Mouse (Mus musculus): ENCODE results near the gene Cd160.

Gene Cd160

GRCm38 (mm10) chr3:96828984-96829383, at the start of gene Cd160, which contains the start of gene Pdzk1:
TSS of gene Cd160 (minus strand) at chr3:96829351.
TSS of gene Pdzk1 (plus strand) at chr3:96829284.
- no peak for DNase-seq

- no peak for DNase-seq
Measured at GRCm38 (mm10) chr3:96874808-96875571, 45.8 kb upstream of the Cd160 start.

- DNase-seq, result no peak
Measured at GRCm38 (mm10) chr3:96872501-96872900, 43.4 kb upstream of the Cd160 start.

GRCm38 (mm10) chr3:96871070-96871469, 41.9 kb upstream of the Cd160 start:
- DNase-seq, result no peak

- DNase-seq, result no peak
Measured at GRCm38 (mm10) chr3:96870270-96870669, 41.1 kb upstream of the Cd160 start.

GRCm38 (mm10) chr3:96869091-96869490, 39.9 kb upstream of the Cd160 start:
- DNase-seq, result no peak

GRCm38 (mm10) chr3:96868566-96868965, 39.4 kb upstream of the Cd160 start:
- no peak for DNase-seq

GRCm38 (mm10) chr3:96867863-96868262, 38.7 kb upstream of the Cd160 start:
- DNase-seq, result no peak

GRCm38 (mm10) chr3:96860498-96860897, 31.3 kb upstream of the Cd160 start:
- no peak for DNase-seq

- DNase-seq, result no peak
Measured at GRCm38 (mm10) chr3:96855833-96856232, 26.7 kb upstream of the Cd160 start.

- DNase-seq, result no peak
Measured at GRCm38 (mm10) chr3:96854376-96854775, 25.2 kb upstream of the Cd160 start.

- DNase-seq, result no peak
Measured at GRCm38 (mm10) chr3:96852561-96852960, 23.4 kb upstream of the Cd160 start.

- no peak for DNase-seq
Measured at GRCm38 (mm10) chr3:96849168-96849727, 20.1 kb upstream of the Cd160 start.

GRCm38 (mm10) chr3:96848470-96848869, 19.3 kb upstream of the Cd160 start:
- DNase-seq, result no peak

GRCm38 (mm10) chr3:96847661-96848060, 18.5 kb upstream of the Cd160 start:
- DNase-seq, result no peak

- DNase-seq, result no peak
Measured at GRCm38 (mm10) chr3:96846985-96847384, 17.8 kb upstream of the Cd160 start.

GRCm38 (mm10) chr3:96845806-96846205, 16.7 kb upstream of the Cd160 start:
- no peak for DNase-seq

- DNase-seq, result no peak
Measured at GRCm38 (mm10) chr3:96845191-96845590, 16.0 kb upstream of the Cd160 start.

GRCm38 (mm10) chr3:96838996-96839645, 10.0 kb upstream of the Cd160 start:
- DNase-seq, result no peak

GRCm38 (mm10) chr3:96836414-96836813, 7.3 kb upstream of the Cd160 start:
- no peak for DNase-seq

- no peak for DNase-seq
Measured at GRCm38 (mm10) chr3:96834587-96835348, 5.6 kb upstream of the Cd160 start.

GRCm38 (mm10) chr3:96832930-96833329, 3.8 kb upstream of the Cd160 start:
- no peak for DNase-seq

GRCm38 (mm10) chr3:96829856-96830255, 705 bp upstream of the Cd160 start:
- no peak for DNase-seq
